Mouse (Mus musculus): ENCODE data around the gene Adam12. TPM values are rescaled to one million over a fixed set of nuclear protein-coding genes. Genes with fewer than 3 reads are reported as not detected.
A peak's percentile ranks its signal among the peaks of the same experiment; 100 is the strongest.

Adam12 gene
- total RNA-seq (2012; rRNA removed): 2.1 and 3.9 TPM in 2 replicates

DNA sequence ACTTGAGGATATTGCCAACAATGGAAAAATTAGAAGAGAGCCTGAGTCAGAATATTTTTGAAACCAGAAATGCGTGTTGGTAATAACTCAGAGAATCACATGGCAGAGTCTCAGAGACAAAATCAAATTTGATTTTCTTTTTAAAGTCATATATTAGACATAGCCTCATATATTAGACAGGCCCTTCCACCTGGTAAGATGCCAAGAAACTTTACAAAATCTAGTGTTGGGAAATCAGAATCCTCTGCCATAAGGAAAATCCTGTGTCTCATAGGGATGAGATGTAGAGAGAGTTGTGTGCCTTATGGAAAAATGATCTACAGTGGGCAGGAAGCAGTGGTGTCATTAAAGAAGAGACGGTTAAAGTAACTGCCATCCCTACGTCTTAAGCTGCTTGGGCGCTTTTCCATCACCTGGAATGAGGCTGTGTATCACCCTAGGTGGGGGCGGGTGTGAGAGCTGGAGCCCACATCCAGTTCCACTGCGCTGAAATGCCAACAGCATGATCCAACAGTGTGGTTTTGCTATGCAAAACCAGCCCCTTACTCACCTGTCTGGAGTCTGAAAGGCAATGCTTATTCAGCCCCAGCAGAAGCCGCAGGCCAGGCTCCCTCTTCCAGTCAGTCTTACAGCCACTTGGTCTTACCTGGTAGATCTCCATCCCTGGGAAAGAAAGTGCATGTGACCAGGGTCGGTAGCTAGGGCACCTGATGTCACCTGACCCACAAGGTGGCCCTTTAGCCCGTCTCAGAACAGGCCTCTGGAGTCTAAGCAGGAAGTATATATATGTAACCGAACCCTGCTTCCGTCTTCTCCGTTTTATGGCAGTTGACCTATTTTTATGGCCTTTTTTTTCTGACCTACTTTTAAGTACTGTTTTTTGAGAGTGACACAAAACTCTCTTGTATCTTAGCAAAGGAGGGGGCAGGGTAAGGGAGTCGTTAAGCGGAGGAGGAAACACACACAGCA, at the start of gene Adam12:
Gene Adam12, minus strand, starts transcription at position 769 of the 969 bp plus-strand sequence.
- Histone ChIP-seq H3K36me3 (ENCODE audit: control insufficient read depth, insufficient read depth, low read length, poor library complexity, severe bottlenecking) (no peaks in the 10 kb centered on the region), H3K9ac (ENCODE audit: insufficient read depth, low read depth, low read length, poor library complexity, severe bottlenecking) (no peak within 1 kb of the TSS), H3K27ac (ENCODE audit: insufficient read depth, low read depth, low read length, poor library complexity, severe bottlenecking) (no peak within 1 kb of the TSS), H3K4me1 (ENCODE audit: control insufficient read depth in 2 of 2, insufficient read depth in 2 of 2, low read length in 2 of 2, poor library complexity in 1 of 2) (no peaks in the 10 kb centered on the region), H3K9me3 (ENCODE audit: control insufficient read depth, insufficient read depth, low read depth, low read length) (no peaks in the 10 kb centered on the region), H3K4me3 (ENCODE audit: insufficient read depth in 1 of 2, low read depth in 1 of 2, low read length in 2 of 2, poor library complexity in 1 of 2, severe bottlenecking in 1 of 2) (no peak within 1 kb of the TSS)
- in situ Hi-C loops (cut with MboI; ENCODE audit: low sequenced_read_pairs in 2 of 2, unreplicated experiment in 2 of 2): no loop called here
- DNase-seq (ENCODE audit: low read depth, low spot score): no peak
- TF ChIP-seq ZC3H11A (IDR thresholded peaks at IDR 0.05; ENCODE audit: borderline replicate concordance, low read depth, low read length) (no peak), ZNF384 (IDR thresholded peaks at IDR 0.05; ENCODE audit: low read depth, low read length) (no peak), CHD2 (IDR thresholded peaks at IDR 0.05; ENCODE audit: low read depth, low read length) (no peak), HCFC1 (IDR thresholded peaks at IDR 0.05; ENCODE audit: borderline replicate concordance, insufficient read depth, low read length) (no peak), MAFK (IDR thresholded peaks at IDR 0.05; ENCODE audit: insufficient read depth, low read depth, low read length) (no peak)

DNA sequence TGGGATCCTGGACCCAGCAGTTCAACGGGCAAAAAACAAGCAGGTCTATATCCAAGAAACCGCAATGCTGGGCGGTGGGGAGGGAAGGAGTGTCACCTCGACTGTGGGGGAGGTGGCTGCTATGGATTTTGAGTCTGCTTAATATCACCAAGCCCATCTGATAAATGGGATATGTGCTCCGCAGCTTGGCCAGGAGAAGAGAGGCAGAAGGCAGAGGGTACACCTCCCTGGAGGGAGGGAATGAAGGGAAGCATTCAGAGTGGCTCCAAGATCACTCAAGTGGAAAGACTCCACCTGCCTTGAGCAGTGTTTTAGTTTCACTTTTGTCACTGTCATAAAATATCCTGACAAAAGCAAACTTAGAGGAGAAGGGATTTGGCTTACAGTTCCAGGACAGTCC, 41.0 kb upstream of the Adam12 start:
- DNase-seq (ENCODE audit: low read depth, low spot score): no peak

DNA sequence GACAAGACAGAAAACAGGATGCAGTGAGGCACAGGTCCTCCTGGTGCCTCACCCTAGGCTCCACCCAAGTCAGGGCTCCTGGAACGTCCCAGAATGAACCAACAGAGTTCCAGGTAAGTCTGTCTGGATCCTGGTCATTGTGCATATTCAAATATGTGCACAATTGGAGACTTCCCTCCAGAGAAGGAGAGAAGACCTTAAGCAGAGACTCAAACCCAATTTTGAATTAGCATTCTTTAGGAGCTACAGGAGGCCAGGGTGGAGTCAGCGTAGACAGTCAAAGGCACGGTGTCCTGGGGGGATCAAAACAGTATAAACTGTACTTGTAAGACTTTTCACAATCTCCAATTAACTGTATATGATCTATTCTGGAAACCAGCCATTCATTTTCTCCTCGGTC, 40.5 kb upstream of the Adam12 start:
- TF ChIP-seq CHD2 (IDR thresholded peaks at IDR 0.05; ENCODE audit: low read depth, low read length): no peak
- TF ChIP-seq MAFK (IDR thresholded peaks at IDR 0.05; ENCODE audit: insufficient read depth, low read depth, low read length): no peak
- no peak for TF ChIP-seq HCFC1 (IDR thresholded peaks at IDR 0.05; ENCODE audit: borderline replicate concordance, insufficient read depth, low read length)
- TF ChIP-seq ZC3H11A (IDR thresholded peaks at IDR 0.05; ENCODE audit: borderline replicate concordance, low read depth, low read length): no peak
- TF ChIP-seq ZNF384 (IDR thresholded peaks at IDR 0.05; ENCODE audit: low read depth, low read length): no peak
- Histone ChIP-seq H3K9me3 (ENCODE audit: control insufficient read depth, insufficient read depth, low read depth, low read length) (no peaks in the 10 kb centered on the region), H3K4me1 (ENCODE audit: control insufficient read depth in 2 of 2, insufficient read depth in 2 of 2, low read length in 2 of 2, poor library complexity in 1 of 2) (no peaks in the 10 kb centered on the region; a peak in 1 of 4 replicates), H3K4me3 (ENCODE audit: insufficient read depth in 1 of 2, low read depth in 1 of 2, low read length in 2 of 2, poor library complexity in 1 of 2, severe bottlenecking in 1 of 2) (no peak overlapping the region), H3K9ac (ENCODE audit: insufficient read depth, low read depth, low read length, poor library complexity, severe bottlenecking) (no peak overlapping the region), H3K36me3 (ENCODE audit: control insufficient read depth, insufficient read depth, low read length, poor library complexity, severe bottlenecking) (no peaks in the 10 kb centered on the region), H3K27ac (ENCODE audit: insufficient read depth, low read depth, low read length, poor library complexity, severe bottlenecking) (no peak overlapping the region)
- in situ Hi-C loops (cut with MboI; ENCODE audit: low sequenced_read_pairs in 2 of 2, unreplicated experiment in 2 of 2): no loop called here
- no peak for DNase-seq (ENCODE audit: low read depth, low spot score)

More for the DNA sequence above, 41.0 kb upstream of the Adam12 start:
- H3K9me3 ChIP-seq (ENCODE audit: control insufficient read depth, insufficient read depth, low read depth, low read length): no peaks in the 10 kb centered on the region
- in situ Hi-C loops (cut with MboI; ENCODE audit: low sequenced_read_pairs in 2 of 2, unreplicated experiment in 2 of 2): no loop called here
- H3K9ac ChIP-seq (ENCODE audit: insufficient read depth, low read depth, low read length, poor library complexity, severe bottlenecking): no peak overlapping the region
- H3K27ac ChIP-seq (ENCODE audit: insufficient read depth, low read depth, low read length, poor library complexity, severe bottlenecking): peak overlapping the region; percentile 24; the same call in 1 of the 2 replicates
- no peaks in the 10 kb centered on the region; a peak in 1 of 4 replicates for H3K4me1 ChIP-seq (ENCODE audit: control insufficient read depth in 2 of 2, insufficient read depth in 2 of 2, low read length in 2 of 2, poor library complexity in 1 of 2)
- H3K36me3 ChIP-seq (ENCODE audit: control insufficient read depth, insufficient read depth, low read length, poor library complexity, severe bottlenecking): no peaks in the 10 kb centered on the region
- TF ChIP-seq CHD2 (IDR thresholded peaks at IDR 0.05; ENCODE audit: low read depth, low read length) (no peak), MAFK (IDR thresholded peaks at IDR 0.05; ENCODE audit: insufficient read depth, low read depth, low read length) (no peak), ZNF384 (IDR thresholded peaks at IDR 0.05; ENCODE audit: low read depth, low read length) (no peak), ZC3H11A (IDR thresholded peaks at IDR 0.05; ENCODE audit: borderline replicate concordance, low read depth, low read length) (no peak), HCFC1 (IDR thresholded peaks at IDR 0.05; ENCODE audit: borderline replicate concordance, insufficient read depth, low read length) (no peak)
- no peak overlapping the region for H3K4me3 ChIP-seq (ENCODE audit: insufficient read depth in 1 of 2, low read depth in 1 of 2, low read length in 2 of 2, poor library complexity in 1 of 2, severe bottlenecking in 1 of 2)

DNA sequence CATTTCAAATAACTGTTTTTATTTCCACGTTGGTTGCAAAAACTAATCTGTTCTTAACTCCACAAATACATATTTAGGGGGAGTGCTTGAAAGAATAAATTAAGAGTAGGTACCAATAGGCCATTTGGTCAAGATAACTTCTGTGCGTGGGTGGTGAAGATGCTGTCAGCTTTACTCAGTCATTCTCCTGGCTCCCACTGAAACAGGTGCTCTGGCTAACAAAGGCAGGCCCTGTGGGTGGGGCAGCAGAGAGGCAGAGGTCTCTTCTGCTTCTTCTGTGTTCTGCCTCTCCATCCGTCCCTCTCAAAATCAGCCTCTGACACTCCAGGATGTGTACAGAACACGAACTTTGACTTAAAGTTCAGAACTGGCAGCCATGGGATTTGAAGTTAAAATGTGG, 33.8 kb upstream of the Adam12 start:
- Histone ChIP-seq H3K9me3 (ENCODE audit: control insufficient read depth, insufficient read depth, low read depth, low read length) (no peaks in the 10 kb centered on the region), H3K9ac (ENCODE audit: insufficient read depth, low read depth, low read length, poor library complexity, severe bottlenecking) (no peak overlapping the region), H3K36me3 (ENCODE audit: control insufficient read depth, insufficient read depth, low read length, poor library complexity, severe bottlenecking) (no peaks in the 10 kb centered on the region), H3K27ac (ENCODE audit: insufficient read depth, low read depth, low read length, poor library complexity, severe bottlenecking) (no peak overlapping the region), H3K4me3 (ENCODE audit: insufficient read depth in 1 of 2, low read depth in 1 of 2, low read length in 2 of 2, poor library complexity in 1 of 2, severe bottlenecking in 1 of 2) (no peak overlapping the region), H3K4me1 (ENCODE audit: control insufficient read depth in 2 of 2, insufficient read depth in 2 of 2, low read length in 2 of 2, poor library complexity in 1 of 2) (peaks cover 0 to 3% of the 10 kb centered on the region in 2 experiments; a peak in 1 of 4 replicates)
- TF ChIP-seq CHD2 (IDR thresholded peaks at IDR 0.05; ENCODE audit: low read depth, low read length) (no peak), MAFK (IDR thresholded peaks at IDR 0.05; ENCODE audit: insufficient read depth, low read depth, low read length) (no peak), ZC3H11A (IDR thresholded peaks at IDR 0.05; ENCODE audit: borderline replicate concordance, low read depth, low read length) (no peak), ZNF384 (IDR thresholded peaks at IDR 0.05; ENCODE audit: low read depth, low read length) (no peak), HCFC1 (IDR thresholded peaks at IDR 0.05; ENCODE audit: borderline replicate concordance, insufficient read depth, low read length) (no peak)
- in situ Hi-C loops (cut with MboI; ENCODE audit: low sequenced_read_pairs in 2 of 2, unreplicated experiment in 2 of 2): no loop called here
- DNase-seq (ENCODE audit: low read depth, low spot score): no peak

Measured in ES-E14 (cell line).